Mouse (Mus musculus) testis, adult 2 months (tissue): ENCODE measurements around the gene Ebp.

ENCODE experiments used
- CTCF ChIP-seq: fragments of 200-500 bp; IDR thresholded peaks from 2 replicates; pipeline ENCODE4 v1.5.1; 2012; ENCODE audit warnings: low read depth, mild to moderate bottlenecking, inconsistent platforms, low read length, moderate library complexity; ENCODE audit not compliant: control insufficient read depth, insufficient read depth, insufficient replicate concordance
- POLR2A ChIP-seq: fragments of 200-500 bp; IDR thresholded peaks from 2 replicates; pipeline ENCODE4 v1.6.1; 2012; ENCODE audit warnings: low read depth, mild to moderate bottlenecking, inconsistent platforms, low read length, moderate library complexity; ENCODE audit not compliant: control insufficient read depth

DNA sequence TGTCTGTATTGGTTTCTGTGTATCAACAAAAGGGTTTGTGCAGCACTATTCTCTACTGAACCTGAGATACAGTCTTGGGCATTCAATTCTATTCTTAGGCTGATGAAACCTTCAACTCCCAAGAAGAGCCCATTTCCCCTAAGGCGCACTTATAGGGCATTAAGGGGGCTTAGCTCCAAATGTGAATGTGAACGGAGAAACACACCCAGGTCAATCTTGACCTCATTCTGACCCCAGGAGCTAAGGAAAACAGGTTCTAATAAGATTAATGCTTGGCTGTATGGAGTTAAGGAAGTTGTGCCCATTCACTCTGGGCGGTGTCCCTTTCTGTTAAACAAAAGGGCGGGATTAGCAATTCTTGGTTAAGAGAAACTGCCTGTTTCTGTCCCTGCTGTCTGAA is 13.9 kb upstream of the Ebp start:
- TF ChIP-seq CTCF, result no peak
- no peak for TF ChIP-seq POLR2A
